Mouse (Mus musculus) adrenal gland, postnatal 10 days (tissue): ENCODE data around the gene Lrrc4. TPM values are rescaled to one million over a fixed set of nuclear protein-coding genes. Genes with fewer than 3 reads are reported as not detected.

Experiments used
- DNase-seq: peaks from one replicate; pipeline ENCODE4 v3.0.0; 2021; ENCODE audit warnings: mixed read lengths
- total RNA-seq, 2 experiments: library from RNA; stranded (reverse); gene quantifications; 2 replicates each; pipeline ENCODE4 v1.2.3; 2021

Gene Lrrc4
- total RNA-seq, 2 experiments from 2014 or later: 5.2 to 5.9 TPM

GRCm38 (mm10) chr6:28614856-28615255 lies 216.7 kb downstream of the Lrrc4 start:
- no peak for DNase-seq

- no peak for DNase-seq
Observed at GRCm38 (mm10) chr6:28613441-28613840, 218.1 kb downstream of the Lrrc4 start.

Other genes starting within 250 kb of the Lrrc4 start
- 1 to 10 TPM; 6.8 to 8.6 TPM for gene Lep, start 228.5 kb upstream of the Lrrc4 start, total RNA-seq